Mouse (Mus musculus) mouse embryonic stem cell (cell line): Measurements from ENCODE around the gene Gstp2.
"Not testable (repeated sequence)": the region's sequence is repeated elsewhere in the genome, so short reads cannot be mapped to it uniquely, and the experiment has no call there.

Source experiments
- in situ Hi-C, 2 experiments: fragments of 300-500 bp; cut with MboI; formaldehyde crosslinking; loops; 1 replicate in 1 of 2; 3 replicates in 1 of 2; pipeline ENCODE4 v1.14.3; 2019 to 2020; ENCODE audit warnings: low sequenced_read_pairs in 2 of 2, low pct_unique_long_range_greater_than_20kb in 1 of 2, mixed read lengths in 1 of 2; ENCODE audit not compliant: unreplicated experiment in 1 of 2

Gene Gstp2

DNA sequence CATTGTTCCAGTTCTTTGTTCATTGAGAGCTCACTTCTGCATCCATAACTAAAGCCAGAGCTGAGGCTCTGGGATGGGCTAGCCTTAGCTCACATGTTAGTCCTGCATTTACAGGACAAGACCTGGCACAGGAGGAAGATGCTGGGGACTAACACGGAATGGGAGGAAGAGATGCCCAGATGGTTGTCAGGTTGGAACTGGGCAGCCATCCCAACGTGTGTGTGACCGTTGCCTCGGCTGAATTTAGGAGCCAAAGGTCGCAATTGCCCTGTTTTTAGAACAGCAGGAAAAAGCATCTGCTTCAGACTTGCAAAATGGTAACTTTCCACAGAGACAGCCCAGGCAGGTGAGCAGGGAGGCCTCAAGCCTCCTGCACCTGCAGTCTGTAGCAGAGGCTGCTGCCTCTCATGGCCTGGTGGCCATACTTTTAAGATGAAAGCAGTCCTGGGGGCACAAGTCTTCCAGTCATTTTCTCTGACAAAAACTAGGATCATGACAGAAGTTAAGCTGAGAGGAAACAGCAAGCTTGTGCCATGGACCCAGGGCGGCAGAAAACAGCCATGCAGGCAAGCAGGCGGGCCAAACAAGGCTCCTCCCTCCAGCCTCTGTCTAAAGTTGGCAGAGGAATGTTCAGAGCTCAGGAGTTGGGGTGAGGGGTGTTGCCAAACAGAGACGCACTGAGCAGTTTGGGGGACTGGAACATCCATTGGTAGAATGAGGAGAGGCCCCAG lies 9.6 kb upstream of the Gstp2 start:
- in situ Hi-C loops = no loop called here

DNA sequence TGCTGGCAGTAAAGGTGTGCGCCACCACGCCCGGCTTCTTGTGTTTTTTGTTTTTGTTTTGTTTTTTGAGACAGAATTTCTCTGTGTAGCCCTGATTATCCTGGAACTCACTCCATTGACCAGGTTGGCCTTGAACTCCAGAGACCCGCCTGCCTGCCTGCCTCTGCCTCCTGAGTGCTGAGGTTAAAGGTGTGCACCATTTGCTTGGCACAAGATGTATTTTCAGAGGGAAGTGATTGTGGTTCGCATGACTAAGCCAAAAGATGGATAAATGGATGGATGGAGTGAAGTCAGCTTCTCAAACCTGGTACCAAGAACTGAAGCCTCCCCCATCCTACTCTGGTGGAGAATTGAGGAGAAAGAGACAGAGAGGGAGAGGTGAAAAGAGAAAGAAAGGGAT lies 8.8 kb upstream of the Gstp2 start:
- in situ Hi-C loops = no loop called here

DNA sequence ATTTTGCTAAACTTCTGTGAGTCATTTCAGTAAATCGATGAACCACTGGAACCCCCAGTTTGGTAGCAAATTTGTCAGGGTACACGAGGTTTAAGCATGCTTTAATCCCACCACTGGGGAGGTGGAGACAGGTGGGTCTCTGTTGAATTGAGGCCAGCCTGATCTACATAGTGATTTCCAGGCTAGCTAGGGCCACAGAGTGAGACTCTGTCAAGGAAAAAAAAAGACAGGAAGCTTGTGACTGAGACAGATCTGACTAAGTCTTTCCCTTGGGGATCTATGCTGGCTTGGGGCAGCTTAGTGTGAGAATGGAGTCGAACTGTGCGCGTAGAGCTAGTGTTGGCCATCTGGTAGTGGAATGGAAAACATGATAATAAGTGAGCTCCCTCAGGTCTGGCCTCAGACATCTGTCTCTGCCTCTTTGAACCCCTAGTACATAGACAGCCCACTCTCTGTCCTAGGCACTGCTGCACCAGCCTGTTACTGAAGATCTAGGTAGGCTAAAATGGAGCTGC lies 6.8 kb upstream of the Gstp2 start:
- in situ Hi-C loops = no loop called here

DNA sequence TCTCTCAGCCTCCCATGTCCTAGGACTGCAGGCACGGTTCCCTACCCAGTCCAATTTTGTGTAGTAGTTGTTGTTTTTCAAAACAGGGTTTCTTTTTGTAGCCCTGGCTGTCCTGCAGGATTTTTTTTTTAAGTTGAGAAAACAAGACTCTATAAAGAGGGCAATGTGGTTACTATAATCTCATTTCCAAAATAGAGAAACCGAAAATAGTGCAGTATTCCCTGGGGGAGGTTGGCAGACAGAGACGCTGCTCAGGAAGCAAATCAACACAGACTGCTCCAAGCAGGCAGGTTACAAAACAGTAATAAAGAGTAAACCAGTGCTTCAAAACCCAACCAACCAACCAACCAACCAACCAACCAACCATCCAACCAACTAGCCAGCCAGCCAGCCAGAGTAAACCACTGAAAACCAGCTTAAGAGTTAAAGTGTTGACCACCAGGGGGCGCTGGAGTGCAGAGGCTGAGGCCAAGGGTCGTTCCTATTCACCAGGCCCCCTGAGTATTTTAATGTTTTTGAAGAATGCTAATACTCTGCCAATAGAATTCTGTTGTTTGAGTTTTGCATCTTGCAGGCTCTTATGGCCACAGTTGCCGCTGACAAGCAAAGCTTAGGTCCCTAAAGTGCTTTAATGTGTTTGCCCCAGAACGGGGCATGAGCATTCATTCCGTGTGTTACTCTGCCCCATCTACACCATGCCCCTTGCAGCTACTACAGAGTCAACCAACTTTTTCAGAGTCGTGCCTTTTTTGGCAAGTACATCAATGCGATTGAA lies 6.1 kb upstream of the Gstp2 start:
- in situ Hi-C loops = no loop called here

DNA sequence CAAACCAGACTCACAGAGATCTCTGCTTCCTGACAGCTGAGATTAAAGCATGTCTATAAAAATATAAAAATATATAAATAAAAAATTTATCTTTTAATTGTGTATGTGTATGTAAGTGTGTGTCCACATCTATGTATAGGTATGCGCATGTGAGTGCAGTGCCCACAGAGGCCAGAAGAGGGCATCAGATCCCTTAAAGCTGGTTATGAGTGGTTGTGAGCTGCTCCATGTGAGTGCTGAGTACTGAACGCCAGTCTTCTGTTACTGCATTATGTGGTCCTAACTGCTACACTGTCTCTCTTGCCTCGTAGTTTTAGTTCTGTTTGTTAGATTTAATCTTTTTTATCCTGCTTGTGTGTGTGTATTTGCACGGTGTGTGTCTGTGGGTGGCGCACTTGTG lies 5.2 kb upstream of the Gstp2 start:
- in situ Hi-C loops = no loop called here

DNA sequence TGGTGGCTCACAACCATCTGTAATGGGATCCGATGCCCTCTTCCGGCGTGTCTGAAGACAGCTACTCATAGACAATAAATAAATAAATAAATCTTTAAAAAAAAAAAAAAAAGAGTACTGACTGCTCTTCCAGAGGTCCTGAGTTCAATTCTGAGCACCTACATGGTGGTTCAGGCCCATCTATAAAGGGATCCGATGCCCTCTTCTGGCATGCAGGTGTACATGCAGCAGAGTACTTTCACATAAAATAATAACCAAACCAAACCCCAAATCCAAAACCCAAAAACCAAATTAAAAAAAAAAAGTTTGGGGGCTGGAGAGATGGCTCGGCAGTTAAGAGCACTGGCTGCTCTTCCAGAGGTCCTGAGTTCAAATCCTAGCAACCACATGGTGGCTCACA lies 3.2 kb upstream of the Gstp2 start:
- in situ Hi-C loops = loop anchor here in 1 of 2 experiments (5.0 kb wide), 1 partner anchor 37 kb away; the partner anchor contains the start of gene Ndufv1

DNA sequence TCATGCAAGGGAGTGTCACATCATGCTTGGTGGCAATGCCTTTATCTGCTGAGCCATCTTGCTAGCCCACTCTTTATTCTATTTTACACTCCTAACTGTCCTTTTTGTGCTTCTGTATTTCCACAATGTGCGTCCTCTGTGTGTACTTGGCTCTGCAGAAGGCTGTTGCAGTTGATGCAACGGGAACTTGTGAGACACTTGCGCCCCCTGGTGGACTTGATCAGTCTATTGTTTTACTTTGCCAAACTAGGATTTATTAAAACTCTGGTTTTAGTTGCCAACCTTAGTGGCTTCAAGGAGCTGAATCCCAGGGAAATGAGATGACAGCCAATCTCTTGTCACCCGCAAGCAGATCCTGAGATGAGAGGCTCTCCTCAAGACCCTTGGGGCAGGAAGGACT lies 2.0 kb upstream of the Gstp2 start:
- in situ Hi-C loops = loop anchor here in 1 of 2 experiments (5.0 kb wide), 1 partner anchor 36 kb away; the partner anchor contains the start of gene Ndufv1

DNA sequence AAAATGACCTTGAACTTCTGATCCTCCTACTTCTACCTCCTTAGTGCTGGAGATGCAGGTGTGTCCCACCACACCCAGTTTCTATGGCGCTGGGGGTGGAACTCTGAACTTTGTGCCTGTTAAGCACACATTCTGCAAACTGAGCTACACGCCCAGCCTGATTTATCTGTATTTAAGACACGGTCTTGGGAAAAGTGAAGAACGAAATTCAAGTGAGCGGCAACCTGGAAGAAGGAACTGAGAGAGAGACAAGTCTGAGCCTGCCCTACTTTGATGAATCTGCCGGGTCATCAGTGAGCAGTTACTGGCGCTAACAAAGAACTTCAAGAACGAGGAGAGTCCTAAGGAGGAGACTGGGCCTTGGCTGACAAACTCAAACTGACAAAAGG lies 1.0 kb upstream of the Gstp2 start:
- in situ Hi-C loops = loop anchor here in 1 of 2 experiments (5.0 kb wide), 1 partner anchor 35 kb away; the partner anchor contains the start of gene Ndufv1

DNA sequence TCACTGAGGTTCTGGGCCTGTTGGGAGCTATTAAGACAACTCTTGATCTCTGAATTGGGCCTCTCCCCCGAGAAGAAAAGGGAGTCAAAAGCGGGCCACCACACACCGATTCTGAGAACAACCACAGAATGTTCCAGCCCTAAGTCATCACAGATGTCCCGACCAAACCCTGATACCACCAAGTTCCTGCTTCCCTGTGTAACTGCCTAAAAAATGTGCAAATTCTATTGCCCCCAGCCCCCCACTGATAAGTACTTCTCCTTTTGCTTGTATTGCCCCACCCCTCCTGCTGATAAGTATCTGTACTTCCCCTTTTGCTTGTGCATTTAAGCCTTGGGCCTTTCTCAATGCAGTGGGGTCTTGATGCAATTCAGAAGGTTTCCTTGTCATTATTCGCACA lies 1.7 kb downstream of the Gstp2 start:
- in situ Hi-C loops = not testable (repeated sequence)

DNA sequence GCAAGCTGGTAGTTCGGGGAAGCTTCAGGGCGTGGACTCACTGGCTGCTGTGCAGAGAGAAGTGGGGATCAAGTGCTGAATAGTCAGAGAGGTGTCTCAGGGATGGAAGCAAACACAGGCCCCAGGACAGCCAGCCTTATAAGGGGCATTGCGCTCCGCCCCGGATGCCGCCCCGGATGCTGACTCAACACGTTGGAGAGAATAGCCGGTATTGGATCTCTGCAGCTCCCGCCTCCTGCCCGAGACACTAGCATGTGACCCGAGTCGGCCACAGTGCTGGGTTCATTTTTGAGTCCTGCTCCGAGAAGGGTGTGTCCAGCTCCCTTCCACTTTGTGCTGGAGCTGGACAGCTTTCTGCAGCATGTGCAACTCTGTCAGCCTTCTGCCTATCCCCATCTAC lies 3.7 kb downstream of the Gstp2 start:
- in situ Hi-C loops = no loop called here

DNA sequence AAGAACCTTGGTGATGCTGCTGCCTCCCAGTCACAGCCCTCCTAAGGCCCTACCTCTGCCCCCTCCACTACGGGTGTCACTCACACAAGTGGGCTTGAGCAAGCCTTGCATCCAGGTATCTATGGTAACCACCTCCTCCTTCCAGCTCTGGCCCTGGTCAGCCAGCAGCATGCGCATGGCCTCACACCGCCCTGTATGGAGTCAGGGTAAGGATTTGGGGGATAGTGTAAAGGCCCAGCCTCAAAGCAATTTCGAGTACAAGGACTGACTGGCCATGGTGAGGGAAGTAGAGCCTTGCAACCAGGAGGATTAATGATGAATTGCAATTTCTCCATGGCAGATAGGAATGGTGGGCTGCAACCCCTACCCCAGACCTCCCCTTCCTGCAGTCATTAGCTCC lies 4.3 kb downstream of the Gstp2 start:
- in situ Hi-C loops = not testable (repeated sequence)

DNA sequence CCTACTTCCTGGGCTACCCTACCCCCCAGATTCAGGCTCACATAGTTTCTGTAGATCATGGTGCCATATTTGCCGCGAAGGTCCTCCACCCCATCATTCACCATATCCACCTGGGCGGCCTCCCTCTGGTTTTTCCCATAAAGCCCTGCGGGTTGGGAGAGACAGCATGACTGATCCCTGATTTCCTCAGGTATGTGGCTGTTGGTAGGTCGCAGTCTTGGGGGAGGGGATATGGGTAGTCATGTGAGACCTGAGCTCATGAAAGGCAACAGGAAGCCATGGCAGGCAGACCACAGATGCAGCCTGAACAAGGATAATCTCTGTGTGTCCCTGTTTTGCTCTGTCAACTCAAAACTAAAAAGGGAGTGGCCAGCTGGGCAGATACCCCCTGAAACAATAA lies 4.9 kb downstream of the Gstp2 start:
- in situ Hi-C loops = not testable (repeated sequence)

DNA sequence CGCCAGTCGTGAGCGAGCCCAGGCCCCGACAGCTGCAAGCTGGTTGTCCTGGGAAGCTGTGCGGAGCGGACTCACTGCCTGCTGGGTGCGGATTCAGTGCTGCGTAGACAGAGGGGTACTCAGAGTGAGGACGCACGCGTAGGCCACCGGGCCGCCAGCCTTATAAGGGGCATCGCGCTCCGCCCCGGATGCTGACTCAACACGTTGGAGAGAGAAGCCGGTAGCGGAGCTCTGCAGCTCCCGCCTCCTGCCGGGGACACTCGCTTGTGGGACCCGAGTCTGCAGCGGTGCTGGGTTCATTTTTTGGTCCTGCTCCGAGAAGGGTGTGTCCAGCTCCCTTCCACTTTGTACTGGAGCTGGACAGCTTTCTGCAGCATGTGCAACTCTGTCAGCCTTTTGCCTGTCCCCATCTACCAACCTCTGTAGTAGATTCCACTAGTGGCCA lies 8.0 kb downstream of the Gstp2 start, which contains the start of gene Gstp1:
Gene Gstp1 (minus strand): TSS at position 198 of the 445 bp plus-strand sequence.
- in situ Hi-C loops = no loop called here

DNA sequence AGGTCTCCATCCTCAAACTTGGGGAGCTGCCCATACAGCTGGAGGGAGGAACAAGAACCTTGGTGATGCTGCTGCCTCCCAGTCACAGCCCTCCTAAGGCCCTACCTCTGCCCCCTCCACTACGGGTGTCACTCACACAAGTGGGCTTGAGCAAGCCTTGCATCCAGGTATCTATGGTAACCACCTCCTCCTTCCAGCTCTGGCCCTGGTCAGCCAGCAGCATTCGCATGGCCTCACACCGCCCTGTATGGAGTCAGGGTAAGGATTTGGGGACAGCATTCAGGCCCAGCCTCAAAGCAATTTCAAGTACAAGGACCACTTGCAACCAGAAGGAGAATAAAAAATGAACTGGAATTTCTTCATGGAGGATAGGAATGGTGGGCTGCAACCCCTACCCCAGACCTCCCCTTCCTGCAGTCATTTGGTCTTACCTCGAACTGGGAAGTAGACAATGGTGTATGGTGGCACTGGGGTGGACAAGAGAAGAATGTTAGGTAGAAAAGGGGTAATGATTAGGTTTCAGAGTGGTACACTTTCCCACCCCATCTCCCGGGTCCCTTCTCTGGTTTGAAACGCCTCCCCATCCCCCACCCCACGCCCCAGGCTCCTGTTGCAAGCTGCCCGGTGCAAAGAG lies 8.6 kb downstream of the Gstp2 start:
- in situ Hi-C loops = not testable (repeated sequence)

DNA sequence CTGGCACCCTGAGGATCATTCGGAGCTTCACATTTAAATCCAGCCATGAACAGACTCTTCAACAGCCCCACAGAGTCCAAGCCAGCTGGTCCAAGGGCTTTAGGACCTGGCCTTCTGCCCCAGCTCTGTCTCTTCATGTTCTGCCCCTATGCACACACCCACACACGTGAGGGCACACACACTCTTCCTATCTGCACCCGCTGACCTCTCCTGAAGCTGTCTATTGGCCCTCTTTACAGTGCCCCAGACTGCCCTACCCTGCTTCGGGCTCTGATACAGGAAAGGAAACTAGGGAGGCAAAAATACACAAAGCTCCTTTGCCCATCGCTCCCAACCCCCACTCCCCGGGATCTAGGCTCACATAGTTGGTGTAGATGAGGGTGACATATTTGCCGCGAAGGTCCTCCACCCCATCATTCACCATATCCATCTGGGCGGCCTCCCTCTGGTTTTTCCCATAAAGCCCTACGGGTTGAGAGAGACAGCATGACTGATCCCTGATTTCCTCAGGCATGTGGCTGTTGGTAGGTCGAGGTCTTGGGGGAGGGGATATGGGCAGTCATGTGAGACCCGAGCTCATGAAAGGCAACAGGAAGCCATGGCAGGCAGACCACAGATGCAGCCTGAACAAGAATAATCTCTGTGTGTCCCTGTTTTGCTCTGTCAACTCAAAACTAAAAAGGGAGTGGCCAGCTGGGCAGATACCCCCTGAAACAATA lies 9.3 kb downstream of the Gstp2 start:
- in situ Hi-C loops = no loop called here

DNA sequence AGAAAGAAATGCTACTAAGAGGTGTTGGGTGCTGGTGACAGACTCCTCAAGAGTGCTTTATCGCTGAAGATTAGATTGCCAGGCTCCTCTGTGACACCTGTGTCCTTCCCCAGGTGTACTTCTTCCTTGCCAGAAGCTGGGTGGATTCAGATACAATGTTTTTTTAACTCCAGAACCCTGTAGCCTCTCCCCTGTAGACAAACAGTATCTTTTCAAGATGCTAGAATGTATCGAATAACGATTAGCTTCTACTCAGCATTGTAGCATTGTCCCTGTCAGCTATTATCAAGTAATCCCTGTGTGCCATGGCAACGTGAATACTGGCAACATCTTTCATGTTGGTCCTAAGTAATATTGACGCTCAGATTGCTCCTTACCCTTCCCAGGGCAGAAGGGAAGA lies 12.1 kb downstream of the Gstp2 start:
- in situ Hi-C loops = no loop called here

DNA sequence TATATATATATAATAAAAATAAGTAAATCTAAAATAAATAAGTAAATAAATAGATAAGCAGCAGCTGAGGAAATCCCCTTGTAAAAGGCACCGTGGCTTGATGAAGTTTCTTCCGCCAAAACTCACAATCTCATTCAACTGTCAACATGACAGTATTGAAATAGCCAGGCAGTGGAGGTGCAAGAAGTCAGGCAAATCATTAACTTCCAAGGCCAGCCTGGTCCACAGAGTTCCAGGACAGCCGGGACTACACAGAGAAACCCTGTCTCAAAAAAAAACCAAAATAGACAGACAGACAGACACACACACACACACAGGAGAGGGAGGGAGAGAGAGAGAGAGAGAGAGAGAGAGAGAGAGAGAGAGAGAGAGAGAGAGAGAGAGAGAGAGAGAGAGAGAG lies 12.5 kb downstream of the Gstp2 start:
- in situ Hi-C loops = no loop called here

DNA sequence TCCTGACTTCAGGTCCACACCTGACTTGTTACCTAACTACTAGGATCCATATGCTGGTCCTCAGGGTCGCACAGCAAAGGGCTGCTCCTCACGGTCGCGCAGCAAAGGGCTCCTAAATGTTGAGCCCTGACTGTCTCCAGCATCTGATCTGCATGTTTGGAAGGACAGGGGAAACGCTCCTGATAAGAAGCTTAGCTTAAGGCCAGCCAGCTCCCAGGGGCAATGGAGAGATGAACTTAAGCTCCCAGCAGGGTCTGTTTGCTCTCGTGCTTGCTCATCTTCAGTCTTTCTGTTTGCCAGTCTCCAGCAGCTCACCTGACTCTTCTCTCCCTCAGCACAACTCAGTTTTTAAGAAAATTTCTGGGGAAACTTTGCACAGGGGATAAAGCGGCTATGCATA lies 13.2 kb downstream of the Gstp2 start:
- in situ Hi-C loops = no loop called here
